Mouse (Mus musculus) kidney, adult 2 months (tissue): ENCODE data around the gene Gm10721. TPM values are rescaled to one million over a fixed set of nuclear protein-coding genes. Genes with fewer than 3 reads are reported as not detected.
A peak's percentile ranks its signal among the peaks of the same experiment; 100 is the strongest.
"Not testable (repeated sequence)": the region's sequence is repeated elsewhere in the genome, so short reads cannot be mapped to it uniquely, and the experiment has no call there.

ENCODE experiments used
- DNase-seq: peaks from one replicate; pipeline ENCODE4 v3.0.0; 2021
- H3K27ac ChIP-seq: fragments of 200-500 bp; 2 replicates; pipeline ENCODE4 v1.5.1; 2012; ENCODE audit warnings: low read depth, low read length, control low read depth, inconsistent platforms; ENCODE audit not compliant: insufficient read depth
- H3K27me3 ChIP-seq: fragments of 200-500 bp; replicated peaks from 2 replicates; pipeline ENCODE4 v1.6.1; 2012; ENCODE audit warnings: mild to moderate bottlenecking, moderate library complexity, low read length, inconsistent platforms; ENCODE audit not compliant: control insufficient read depth, insufficient read depth
- H3K36me3 ChIP-seq: fragments of 200-500 bp; 2 replicates; pipeline ENCODE4 v1.6.1; 2012; ENCODE audit warnings: mild to moderate bottlenecking, moderate library complexity, low read length, inconsistent platforms; ENCODE audit not compliant: control insufficient read depth, insufficient read depth
- H3K4me1 ChIP-seq: fragments of 200-500 bp; 2 replicates; pipeline ENCODE4 v1.6.1; 2011; ENCODE audit warnings: low read length; ENCODE audit not compliant: control insufficient read depth, insufficient read depth
- H3K4me3 ChIP-seq: fragments of 200-500 bp; 2 replicates; pipeline ENCODE4 v1.5.1; 2011; ENCODE audit warnings: mild to moderate bottlenecking, low read depth, low read length, control low read depth; ENCODE audit not compliant: insufficient read depth
- WGBS: fragments of 180-500 bp; shearing (Covaris S2); methylation state at CpG from one replicate; pipeline ENCODE4 v1.1.7; 2018; 5-methylcytosine and 5-hydroxymethylcytosine counted together
- polyA plus RNA-seq: library from polyadenylated mRNA; depleted of rRNA; stranded (reverse); fragments of >200 nt; gene quantifications from 2 replicates; pipeline ENCODE4 v1.2.3, GENCODE M21; 2012; rRNA removed

The Gm10721 gene
- not detected in 2 replicates for polyA plus RNA-seq

DNA sequence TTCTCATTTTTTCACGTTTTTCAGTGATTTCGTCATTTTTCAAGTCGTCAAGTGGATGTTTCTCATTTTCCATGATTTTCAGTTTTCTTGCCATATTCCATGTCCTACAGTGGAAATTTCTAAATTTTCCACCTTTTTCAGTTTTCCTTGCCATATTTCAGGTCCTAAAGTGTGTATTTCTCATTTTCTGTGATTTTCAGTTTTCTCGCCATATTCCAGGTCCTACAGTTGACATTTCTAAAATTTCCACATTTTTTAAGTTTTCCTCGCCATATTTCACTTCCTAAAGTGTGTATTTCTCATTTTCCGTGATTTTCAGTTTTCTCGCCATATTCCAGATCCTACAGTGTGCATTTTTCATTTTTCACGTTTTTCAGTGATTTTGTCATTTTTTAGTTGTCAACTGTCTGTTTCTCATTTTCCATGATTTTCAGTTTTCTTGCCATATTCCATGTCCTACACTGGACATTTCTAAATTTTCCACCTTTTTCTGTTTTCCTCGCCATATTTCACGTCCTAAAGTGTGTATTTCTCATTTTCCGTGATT, at the start of gene Gm10721:
Gene Gm10721 (plus strand): TSS at position 408 of the 547 bp plus-strand sequence.
- WGBS, result no CpG with 5 or more reads among the region's 11 CpGs
- H3K27me3 ChIP-seq, H3K4me3 ChIP-seq, H3K36me3 ChIP-seq, H3K27ac ChIP-seq, H3K4me1 ChIP-seq, DNase-seq: not testable (repeated sequence)

DNA sequence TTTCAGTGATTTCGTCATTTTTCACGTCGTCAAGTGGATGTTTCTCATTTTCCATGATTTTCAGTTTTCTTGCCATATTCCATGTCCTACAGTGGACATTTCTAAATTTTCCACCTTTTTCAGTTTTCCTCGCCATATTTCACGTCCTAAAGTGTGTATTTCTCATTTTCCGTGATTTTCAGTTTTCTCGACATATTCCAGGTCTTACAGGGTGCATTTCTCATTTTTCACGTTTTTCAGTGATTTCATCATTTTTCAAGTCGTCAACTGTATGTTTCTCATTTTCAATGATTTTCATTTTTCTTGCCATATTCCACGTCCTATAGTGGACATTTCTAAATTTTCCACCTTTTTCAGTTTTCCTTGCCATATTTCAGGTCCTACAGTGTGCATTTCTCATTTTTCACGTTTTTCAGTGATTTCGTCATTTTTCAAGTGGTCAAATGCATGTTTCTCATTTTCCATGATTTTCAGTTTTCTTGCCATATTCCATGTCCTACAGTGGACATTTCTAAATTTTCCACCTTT, 12.4 kb upstream of the Gm10721 start, which contains the start of gene Gm10722:
Gene Gm10722 (plus strand): TSS at position 478 of the 528 bp plus-strand sequence.
- not testable (repeated sequence) for H3K4me3 ChIP-seq, H3K27ac ChIP-seq, H3K36me3 ChIP-seq, H3K4me1 ChIP-seq, H3K27me3 ChIP-seq
- DNase-seq, result peak; percentile 41
- 76% methylated on average over 12 of the region's 12 CpGs for WGBS

DNA sequence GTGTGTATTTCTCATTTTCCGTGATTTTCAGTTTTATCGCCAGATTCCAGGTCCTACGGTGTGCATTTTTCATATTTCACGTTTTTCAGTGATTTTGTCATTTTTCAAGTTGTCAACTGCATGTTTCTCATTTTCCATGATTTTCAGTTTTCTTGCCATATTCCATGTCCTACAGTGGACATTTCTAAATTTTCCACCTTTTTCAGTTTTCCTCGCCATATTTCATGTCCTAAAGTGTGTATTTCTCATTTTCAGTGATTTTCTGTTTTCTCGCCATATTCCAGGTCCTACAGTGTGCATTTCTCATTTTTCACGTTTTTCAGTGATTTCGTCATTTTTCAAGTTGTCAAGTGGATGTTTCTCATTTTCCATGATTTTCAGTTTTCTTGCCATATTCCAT, 11.9 kb upstream of the Gm10721 start:
- WGBS, result 70% methylated on average over 8 of the region's 8 CpGs
- H3K27ac ChIP-seq, H3K4me3 ChIP-seq, H3K27me3 ChIP-seq, H3K36me3 ChIP-seq, H3K4me1 ChIP-seq: not testable (repeated sequence)
- DNase-seq, result peak; percentile 50

DNA sequence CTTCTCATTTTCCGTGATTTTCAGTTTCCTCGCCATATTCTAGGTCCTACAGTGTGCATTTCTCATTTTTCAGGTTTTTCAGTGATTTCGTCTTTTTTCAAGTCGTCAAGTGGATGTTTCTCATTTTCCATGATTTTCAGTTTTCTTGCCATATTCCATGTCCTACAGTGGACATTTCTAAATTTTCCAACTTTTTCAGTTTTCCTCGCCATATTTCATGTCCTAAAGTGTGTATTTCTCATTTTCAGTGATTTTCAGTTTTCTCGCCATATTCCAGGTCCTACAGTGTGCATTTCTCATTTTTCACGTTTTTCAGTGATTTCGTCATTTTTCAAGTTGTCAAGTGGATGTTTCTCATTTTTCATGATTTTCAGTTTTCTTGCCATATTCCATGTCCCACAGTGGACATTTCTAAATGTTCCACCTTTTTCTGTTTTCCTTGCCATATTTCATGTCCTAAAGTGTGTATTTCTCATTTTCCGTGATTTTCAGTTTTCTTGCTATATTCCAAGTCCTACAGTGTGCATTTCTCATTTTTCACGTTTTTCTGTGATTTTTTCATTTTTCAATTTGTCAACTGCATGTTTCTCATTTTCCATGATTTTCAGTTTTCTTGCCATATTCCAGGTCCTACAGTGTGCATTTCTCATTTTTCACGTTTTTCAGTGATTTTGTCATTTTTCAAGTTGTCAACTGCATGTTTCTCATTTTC, 10.8 kb upstream of the Gm10721 start:
- H3K4me1 ChIP-seq, H3K27ac ChIP-seq, H3K4me3 ChIP-seq, H3K36me3 ChIP-seq, H3K27me3 ChIP-seq: not testable (repeated sequence)
- peak; percentile 99 for DNase-seq
- 72% methylated on average over 9 of the region's 11 CpGs for whole genome bisulfite sequencing

DNA sequence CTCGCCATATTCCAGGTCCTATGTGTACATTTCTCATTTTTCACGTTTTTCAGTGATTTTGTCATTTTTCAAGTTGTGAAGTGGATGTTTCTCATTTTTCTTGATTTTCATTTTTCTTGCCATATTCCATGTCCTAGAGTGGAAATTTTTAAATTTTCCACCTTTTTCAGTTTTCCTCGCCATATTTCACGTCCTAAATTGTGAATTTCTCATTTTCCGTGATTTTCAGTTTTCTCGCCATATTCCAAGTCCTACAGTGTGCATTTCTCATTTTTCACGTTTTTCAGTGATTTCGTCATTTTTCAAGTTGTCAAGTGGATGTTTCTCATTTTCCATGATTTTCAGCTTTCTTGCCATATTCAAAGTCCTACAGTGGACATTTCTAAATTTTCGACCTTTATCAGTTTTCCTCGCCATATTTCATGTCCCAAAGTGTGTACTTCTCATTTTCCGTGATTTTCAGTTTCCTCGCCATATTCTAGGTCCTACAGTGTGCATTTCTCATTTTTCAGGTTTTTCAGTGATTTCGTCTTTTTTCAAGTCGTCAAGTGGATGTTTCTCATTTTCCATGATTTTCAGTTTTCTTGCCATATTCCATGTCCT, 10.0 kb upstream of the Gm10721 start, which contains the start of gene Gm11168:
Gene Gm11168 (plus strand): TSS at position 553 of the 603 bp plus-strand sequence.
- H3K27me3 ChIP-seq, H3K27ac ChIP-seq, H3K36me3 ChIP-seq, DNase-seq, H3K4me1 ChIP-seq, H3K4me3 ChIP-seq: not testable (repeated sequence)
- WGBS, result 79% methylated on average over 6 of the region's 14 CpGs

DNA sequence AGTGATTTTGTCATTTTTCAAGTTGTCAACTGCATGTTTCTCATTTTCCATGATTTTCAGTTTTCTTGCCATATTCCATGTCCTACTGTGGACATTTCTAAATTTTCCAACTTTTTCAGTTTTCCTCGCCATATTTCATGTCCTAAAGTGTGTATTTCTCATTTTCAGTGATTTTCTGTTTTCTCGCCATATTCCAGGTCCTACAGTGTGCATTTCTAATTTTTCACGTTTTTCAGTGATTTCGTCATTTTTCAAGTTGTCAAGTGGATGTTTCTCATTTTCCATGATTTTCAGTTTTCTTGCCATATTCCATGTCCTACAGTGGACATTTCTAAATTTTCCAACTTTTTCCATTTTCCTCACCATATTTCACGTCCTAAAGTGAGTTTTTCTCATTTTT, 6.8 kb upstream of the Gm10721 start:
- not testable (repeated sequence) for H3K4me1 ChIP-seq, DNase-seq, H3K27ac ChIP-seq, H3K36me3 ChIP-seq, H3K4me3 ChIP-seq, H3K27me3 ChIP-seq
- WGBS, result 81% methylated on average over 1 of the region's 5 CpGs

DNA sequence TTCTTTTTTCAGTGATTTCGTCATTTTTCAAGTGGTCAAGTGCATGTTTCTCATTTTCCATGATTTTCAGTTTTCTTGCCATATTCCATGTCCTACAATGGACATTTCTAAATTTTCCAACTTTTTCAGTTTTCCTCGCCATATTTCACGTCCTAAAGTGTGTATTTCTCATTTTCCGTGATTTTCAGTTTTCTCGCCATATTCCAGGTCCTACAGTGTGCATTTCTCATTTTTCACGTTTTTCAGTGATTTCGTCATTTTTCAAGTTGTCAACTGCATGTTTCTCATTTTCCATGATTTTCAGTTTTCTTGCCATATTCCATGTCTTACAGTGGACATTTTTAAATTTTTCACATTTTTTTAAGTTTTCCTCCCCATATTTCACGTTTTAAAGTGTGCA, 6.3 kb upstream of the Gm10721 start:
- not testable (repeated sequence) for H3K4me1 ChIP-seq, H3K4me3 ChIP-seq, H3K27me3 ChIP-seq, H3K36me3 ChIP-seq, H3K27ac ChIP-seq
- 73% methylated on average over 8 of the region's 8 CpGs for WGBS
- DNase-seq, result peak; percentile 94

DNA sequence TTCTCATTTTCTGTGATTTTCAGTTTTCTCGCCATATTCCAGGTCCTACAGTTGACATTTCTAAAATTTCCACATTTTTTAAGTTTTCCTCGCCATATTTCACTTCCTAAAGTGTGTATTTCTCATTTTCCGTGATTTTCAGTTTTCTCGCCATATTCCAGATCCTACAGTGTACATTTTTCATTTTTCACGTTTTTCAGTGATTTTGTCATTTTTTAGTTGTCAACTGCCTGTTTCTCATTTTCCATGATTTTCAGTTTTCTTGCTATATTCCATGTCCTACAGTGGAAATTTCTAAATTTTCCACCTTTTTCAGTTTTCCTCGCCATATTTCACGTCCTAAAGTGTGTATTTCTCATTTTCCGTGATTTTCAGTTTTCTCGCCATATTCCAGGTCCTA, 5.7 kb upstream of the Gm10721 start:
- DNase-seq, H3K4me3 ChIP-seq, H3K27me3 ChIP-seq, H3K36me3 ChIP-seq, H3K4me1 ChIP-seq, H3K27ac ChIP-seq: not testable (repeated sequence)
- WGBS, result 79% methylated on average over 8 of the region's 9 CpGs

DNA sequence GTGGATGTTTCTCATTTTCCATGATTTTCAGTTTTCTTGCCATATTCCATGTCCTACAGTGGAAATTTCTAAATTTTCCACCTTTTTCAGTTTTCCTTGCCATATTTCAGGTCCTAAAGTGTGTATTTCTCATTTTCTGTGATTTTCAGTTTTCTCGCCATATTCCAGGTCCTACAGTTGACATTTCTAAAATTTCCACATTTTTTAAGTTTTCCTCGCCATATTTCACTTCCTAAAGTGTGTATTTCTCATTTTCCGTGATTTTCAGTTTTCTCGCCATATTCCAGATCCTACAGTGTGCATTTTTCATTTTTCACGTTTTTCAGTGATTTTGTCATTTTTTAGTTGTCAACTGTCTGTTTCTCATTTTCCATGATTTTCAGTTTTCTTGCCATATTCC, 3.6 kb upstream of the Gm10721 start:
- not testable (repeated sequence) for H3K27me3 ChIP-seq, H3K36me3 ChIP-seq, DNase-seq, H3K4me1 ChIP-seq, H3K4me3 ChIP-seq, H3K27ac ChIP-seq
- no CpG with 5 or more reads among the region's 5 CpGs for WGBS

DNA sequence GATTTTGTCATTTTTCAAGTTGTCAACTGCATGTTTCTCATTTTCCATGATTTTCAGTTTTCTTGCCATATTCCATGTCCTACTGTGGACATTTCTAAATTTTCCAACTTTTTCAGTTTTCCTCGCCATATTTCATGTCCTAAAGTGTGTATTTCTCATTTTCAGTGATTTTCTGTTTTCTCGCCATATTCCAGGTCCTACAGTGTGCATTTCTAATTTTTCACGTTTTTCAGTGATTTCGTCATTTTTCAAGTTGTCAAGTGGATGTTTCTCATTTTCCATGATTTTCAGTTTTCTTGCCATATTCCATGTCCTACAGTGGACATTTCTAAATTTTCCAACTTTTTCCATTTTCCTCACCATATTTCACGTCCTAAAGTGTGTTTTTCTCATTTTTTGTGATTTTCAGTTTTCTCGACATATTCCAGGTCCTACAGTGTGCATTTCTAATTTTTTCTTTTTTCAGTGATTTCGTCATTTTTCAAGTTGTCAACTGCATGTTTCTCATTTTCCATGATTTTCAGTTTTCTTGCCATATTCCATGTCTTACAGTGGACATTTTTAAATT, 802 bp upstream of the Gm10721 start:
- H3K4me3 ChIP-seq, H3K27ac ChIP-seq, H3K27me3 ChIP-seq, H3K36me3 ChIP-seq, DNase-seq, H3K4me1 ChIP-seq: not testable (repeated sequence)
- WGBS, result 84% methylated on average over 3 of the region's 7 CpGs

DNA sequence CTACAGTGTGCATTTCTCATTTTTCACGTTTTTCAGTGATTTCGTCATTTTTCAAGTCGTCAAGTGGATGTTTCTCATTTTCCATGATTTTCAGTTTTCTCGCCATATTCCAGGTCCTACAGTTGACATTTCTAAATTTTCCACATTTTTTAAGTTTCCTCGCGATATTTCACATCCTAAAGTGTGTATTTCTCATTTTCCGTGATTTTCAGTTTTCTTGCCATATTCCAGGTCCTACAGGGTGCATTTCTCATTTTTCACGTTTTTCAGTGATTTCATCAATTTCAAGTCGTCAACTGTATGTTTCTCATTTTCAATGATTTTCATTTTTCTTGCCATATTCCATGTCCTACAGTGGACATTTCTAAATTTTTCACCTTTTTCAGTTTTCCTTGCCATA, 2.4 kb downstream of the Gm10721 start, which contains the start of gene Gm10720:
Gene Gm10720 (plus strand): TSS at position 301 of the 400 bp plus-strand sequence.
- H3K27ac ChIP-seq, DNase-seq, H3K4me1 ChIP-seq, H3K36me3 ChIP-seq, H3K27me3 ChIP-seq, H3K4me3 ChIP-seq: not testable (repeated sequence)
- WGBS, result 73% methylated on average over 5 of the region's 9 CpGs
